Mouse (Mus musculus) lung, embryonic 16.5 days (tissue): ENCODE measurements at regions not wholly inside any gene's neighbourhood (a gene's known extent, or its start where the extent isn't known, plus 50 kb on each side); places are given as distances from the start of the nearest gene placed in this dataset.

Experiments
- ATAC-seq: fragments of 200-750 bp; cut with Nextera tagmentation; 2 replicates; pipeline ENCODE4 v1.8.0; 2017; ENCODE audit warnings: low read depth, mild to moderate bottlenecking, moderate library complexity
- H3K27ac ChIP-seq: fragments of 300-500 bp; sonication (generic); 2 replicates; pipeline ENCODE4 v1.5.1; 2014; ENCODE audit warnings: mild to moderate bottlenecking, control low read depth, low read length
- H3K27me3 ChIP-seq: fragments of 300-500 bp; sonication (generic); 2 replicates; pipeline ENCODE4 v1.6.1; 2014; ENCODE audit warnings: low read depth, low read length, mixed read lengths; ENCODE audit not compliant: control insufficient read depth, insufficient read depth
- H3K36me3 ChIP-seq: fragments of 300-500 bp; sonication (generic); 2 replicates; pipeline ENCODE4 v1.6.1; 2014; ENCODE audit warnings: low read length; ENCODE audit not compliant: control insufficient read depth, insufficient read depth
- H3K4me1 ChIP-seq: fragments of 300-500 bp; sonication (generic); replicated peaks from 2 replicates; pipeline ENCODE4 v1.6.1; 2014; ENCODE audit warnings: low read length, mixed read lengths; ENCODE audit not compliant: control insufficient read depth, insufficient read depth
- H3K4me2 ChIP-seq: fragments of 300-500 bp; sonication (generic); 2 replicates; pipeline ENCODE4 v1.6.1; 2014; ENCODE audit warnings: low read depth, low read length, control low read depth
- H3K4me3 ChIP-seq: fragments of 300-500 bp; sonication (generic); 2 replicates; pipeline ENCODE4 v1.5.1; 2014; ENCODE audit warnings: mild to moderate bottlenecking, low read length, control low read depth
- H3K9ac ChIP-seq: fragments of 300-500 bp; sonication (generic); 2 replicates; pipeline ENCODE4 v1.6.1; 2014; ENCODE audit warnings: low read length, control low read depth
- H3K9me3 ChIP-seq: fragments of 300-500 bp; sonication (generic); 2 replicates; pipeline ENCODE4 v1.6.1; 2016; ENCODE audit warnings: low read length; ENCODE audit not compliant: control insufficient read depth
- WGBS: fragments of 180-500 bp; shearing (Covaris S2); extraction: QIAGEN DNeasy Blood & Tissue Kit; methylation state at CpG from one replicate; pipeline ENCODE4 v1.1.7; 2014; 5-methylcytosine and 5-hydroxymethylcytosine counted together

- Histone ChIP-seq H3K4me2 (no peak overlapping the region), H3K4me3 (no peak overlapping the region), H3K9me3 (no peaks in the 10 kb centered on the region), H3K4me1 (peaks cover 3% of the 10 kb centered on the region), H3K27ac (no peak overlapping the region), H3K27me3 (no peaks in the 10 kb centered on the region), H3K36me3 (no peaks in the 10 kb centered on the region), H3K9ac (no peak overlapping the region)
- WGBS, result 59% methylated on average over 4 of the region's 4 CpGs
- ATAC-seq, result no peak
Observed at GRCm38 (mm10) chr7:72510116-72510515, 203.7 kb upstream of the Mctp2 start.

GRCm38 (mm10) chr7:72513446-72513845 is 207.0 kb upstream of the Mctp2 start:
- Histone ChIP-seq H3K4me2 (no peak overlapping the region), H3K4me1 (peaks cover 2% of the 10 kb centered on the region; the same call in 1 of the 2 replicates), H3K9ac (no peak overlapping the region), H3K9me3 (no peaks in the 10 kb centered on the region), H3K4me3 (no peak overlapping the region), H3K27ac (no peak overlapping the region), H3K36me3 (no peaks in the 10 kb centered on the region), H3K27me3 (no peaks in the 10 kb centered on the region)
- WGBS, result 75% methylated on average over 4 of the region's 4 CpGs
- no peak for ATAC-seq

GRCm38 (mm10) chr7:72514851-72515250 is 208.4 kb upstream of the Mctp2 start:
- no peaks in the 10 kb centered on the region for H3K9me3 ChIP-seq
- ATAC-seq, result no peak
- H3K4me2 ChIP-seq, result no peak overlapping the region
- H3K27me3 ChIP-seq, result no peaks in the 10 kb centered on the region
- H3K4me3 ChIP-seq, result no peak overlapping the region
- no peak overlapping the region for H3K27ac ChIP-seq
- H3K4me1 ChIP-seq, result peaks cover 4% of the 10 kb centered on the region; the same call in 1 of the 2 replicates
- WGBS, result 80% methylated on average over 2 of the region's 2 CpGs
- H3K36me3 ChIP-seq, result no peaks in the 10 kb centered on the region
- no peak overlapping the region for H3K9ac ChIP-seq

DNA sequence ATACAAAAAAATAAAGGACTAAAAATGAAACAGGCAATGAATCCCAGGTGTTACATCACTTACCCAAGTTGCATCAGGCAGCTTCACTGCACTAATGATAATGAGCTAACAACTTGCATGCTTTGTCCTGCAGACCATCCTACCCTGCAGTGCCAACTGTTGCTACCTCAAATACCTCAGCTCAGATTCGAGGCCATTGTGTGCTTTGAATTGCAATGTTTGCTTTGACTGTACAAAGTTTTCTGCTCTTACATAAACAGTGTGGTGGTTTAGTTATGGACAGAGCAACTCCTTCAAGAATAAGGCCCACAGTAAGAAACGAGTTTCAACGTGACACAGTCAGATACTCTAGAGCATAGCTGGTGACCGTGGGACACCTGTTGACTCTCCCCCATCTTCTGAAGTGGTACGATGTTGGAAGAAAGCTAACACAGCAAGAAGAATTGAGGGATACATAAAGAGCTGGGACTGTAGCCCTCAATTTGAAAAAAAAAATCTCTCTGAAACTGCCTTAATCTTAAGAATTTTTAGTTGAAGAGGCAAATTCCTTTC is 212.1 kb upstream of the Mctp2 start:
- Histone ChIP-seq H3K27ac (peak overlapping the region; percentile 57), H3K36me3 (no peaks in the 10 kb centered on the region), H3K27me3 (no peaks in the 10 kb centered on the region), H3K4me1 (peaks cover 4% of the 10 kb centered on the region; the same call in 1 of the 2 replicates), H3K9ac (no peak overlapping the region), H3K4me2 (no peak overlapping the region), H3K9me3 (no peaks in the 10 kb centered on the region), H3K4me3 (no peak overlapping the region)
- WGBS, result 37% methylated on average over 5 of the region's 5 CpGs
- ATAC-seq, result peak; percentile 62

DNA sequence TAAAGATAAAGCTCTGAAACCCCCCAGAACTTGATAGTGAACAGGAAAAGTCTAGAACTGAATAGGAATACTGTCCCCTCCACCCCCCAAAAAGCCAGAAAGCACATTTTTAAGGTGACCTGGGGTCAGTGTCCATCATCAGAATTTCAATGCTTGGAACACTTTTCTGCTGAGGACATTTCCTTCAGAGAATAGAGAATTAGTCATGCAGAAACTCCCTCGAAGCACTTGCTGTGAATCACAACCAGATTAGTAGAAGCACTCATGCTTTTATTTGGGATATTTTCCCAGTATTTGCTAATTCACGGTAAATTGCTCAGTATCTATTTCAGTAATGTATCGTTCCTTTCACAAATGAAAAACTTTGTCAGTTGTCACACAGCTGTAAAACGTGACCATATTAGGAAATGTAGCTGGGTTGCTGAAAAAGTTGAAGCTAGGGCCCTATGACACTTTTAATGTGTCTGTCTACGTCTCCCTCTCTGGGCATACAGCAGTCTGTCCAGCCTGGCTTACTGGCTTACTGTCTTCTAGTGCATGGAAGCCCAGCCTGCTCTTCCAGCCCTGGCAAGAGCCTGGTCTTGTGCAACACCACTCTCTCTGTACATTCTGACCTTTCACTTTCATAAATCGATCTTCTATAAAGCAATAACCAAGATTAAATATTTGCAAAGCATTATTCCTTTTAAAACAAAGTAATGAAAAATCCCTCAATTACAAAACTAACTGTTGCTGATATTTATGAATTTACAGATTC is 213.1 kb upstream of the Mctp2 start:
- 36% methylated on average over 6 of the region's 6 CpGs for WGBS
- Histone ChIP-seq H3K4me1 (peaks cover 4% of the 10 kb centered on the region; the same call in 1 of the 2 replicates), H3K4me2 (no peak overlapping the region), H3K36me3 (no peaks in the 10 kb centered on the region), H3K27ac (peak overlapping the region; percentile 57), H3K9me3 (no peaks in the 10 kb centered on the region), H3K27me3 (no peaks in the 10 kb centered on the region), H3K9ac (no peak overlapping the region), H3K4me3 (no peak overlapping the region)
- ATAC-seq, result 0 out of 2 replicates have a peak, but pooled peaks have one; percentile 49

DNA sequence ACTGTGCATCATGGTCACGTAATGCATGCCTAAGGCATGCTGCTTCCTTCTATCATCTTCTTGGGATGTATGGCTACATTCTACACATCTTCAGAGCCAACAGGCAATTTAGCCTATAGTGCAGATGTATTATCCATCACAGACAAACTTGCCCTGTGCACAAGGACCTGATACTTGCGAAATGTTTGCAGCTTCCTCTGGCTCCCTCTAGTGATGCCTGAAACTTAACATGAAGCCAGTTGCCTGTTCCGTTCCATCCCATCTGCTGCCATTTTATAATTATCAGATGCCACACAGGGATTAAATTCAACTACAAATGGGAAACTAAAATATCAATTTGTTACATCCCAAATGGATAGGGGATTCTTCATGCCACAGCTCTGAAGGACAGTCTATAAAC is 222.5 kb upstream of the Mctp2 start:
- no peak for ATAC-seq
- H3K4me2 ChIP-seq, result no peak overlapping the region
- no peaks in the 10 kb centered on the region for H3K36me3 ChIP-seq
- no peak overlapping the region for H3K27ac ChIP-seq
- no peaks in the 10 kb centered on the region for H3K9me3 ChIP-seq
- no peaks in the 10 kb centered on the region for H3K27me3 ChIP-seq
- no peak overlapping the region for H3K4me3 ChIP-seq
- H3K4me1 ChIP-seq, result no peaks in the 10 kb centered on the region
- WGBS, result 77% methylated on average over 3 of the region's 3 CpGs
- H3K9ac ChIP-seq, result no peak overlapping the region

DNA sequence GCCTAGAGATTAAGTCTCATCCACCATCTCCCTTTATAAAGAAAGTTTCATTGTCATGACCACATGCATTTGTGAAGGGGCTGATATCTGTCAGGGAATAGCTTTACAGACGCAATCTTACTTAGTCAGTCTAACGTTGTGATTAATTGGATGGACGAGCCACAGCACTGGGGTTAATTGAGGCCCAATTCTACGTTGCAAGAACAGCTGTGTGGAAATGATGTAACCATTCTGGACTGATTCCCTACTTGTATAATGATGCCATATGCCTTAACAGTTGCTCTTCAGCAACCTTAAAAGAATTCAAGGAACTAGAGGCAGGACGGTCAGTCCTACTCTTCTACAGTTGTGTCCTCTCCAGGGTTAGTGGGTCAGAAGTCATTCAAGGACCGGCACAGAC is 231.9 kb upstream of the Mctp2 start:
- ATAC-seq, result no peak
- Histone ChIP-seq H3K4me3 (no peak overlapping the region), H3K9ac (no peak overlapping the region), H3K27ac (no peak overlapping the region), H3K9me3 (no peaks in the 10 kb centered on the region), H3K4me2 (no peak overlapping the region), H3K36me3 (no peaks in the 10 kb centered on the region), H3K27me3 (no peaks in the 10 kb centered on the region), H3K4me1 (peaks cover 2% of the 10 kb centered on the region; the same call in 1 of the 2 replicates)
- WGBS, result 65% methylated on average over 6 of the region's 6 CpGs

DNA sequence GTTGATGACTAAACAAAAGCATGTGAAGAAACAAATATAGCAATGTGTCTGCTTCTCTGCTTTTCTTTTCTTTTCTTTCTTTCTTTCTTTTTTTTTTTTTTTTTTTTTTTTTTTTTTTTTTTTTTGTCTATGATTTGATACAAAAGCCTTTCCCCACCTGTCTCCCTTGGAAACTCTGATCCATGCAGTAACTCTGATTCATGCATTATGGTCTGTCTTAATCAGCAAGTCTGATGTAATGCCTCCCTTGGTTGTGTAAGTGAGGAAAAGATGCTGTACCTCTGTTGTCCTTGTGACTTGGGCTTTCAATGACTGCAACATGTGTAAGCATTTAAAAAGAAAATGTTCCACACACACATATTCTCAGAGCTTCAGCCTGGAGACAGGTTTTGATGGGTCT is 233.5 kb upstream of the Mctp2 start:
- no peaks in the 10 kb centered on the region for H3K9me3 ChIP-seq

DNA sequence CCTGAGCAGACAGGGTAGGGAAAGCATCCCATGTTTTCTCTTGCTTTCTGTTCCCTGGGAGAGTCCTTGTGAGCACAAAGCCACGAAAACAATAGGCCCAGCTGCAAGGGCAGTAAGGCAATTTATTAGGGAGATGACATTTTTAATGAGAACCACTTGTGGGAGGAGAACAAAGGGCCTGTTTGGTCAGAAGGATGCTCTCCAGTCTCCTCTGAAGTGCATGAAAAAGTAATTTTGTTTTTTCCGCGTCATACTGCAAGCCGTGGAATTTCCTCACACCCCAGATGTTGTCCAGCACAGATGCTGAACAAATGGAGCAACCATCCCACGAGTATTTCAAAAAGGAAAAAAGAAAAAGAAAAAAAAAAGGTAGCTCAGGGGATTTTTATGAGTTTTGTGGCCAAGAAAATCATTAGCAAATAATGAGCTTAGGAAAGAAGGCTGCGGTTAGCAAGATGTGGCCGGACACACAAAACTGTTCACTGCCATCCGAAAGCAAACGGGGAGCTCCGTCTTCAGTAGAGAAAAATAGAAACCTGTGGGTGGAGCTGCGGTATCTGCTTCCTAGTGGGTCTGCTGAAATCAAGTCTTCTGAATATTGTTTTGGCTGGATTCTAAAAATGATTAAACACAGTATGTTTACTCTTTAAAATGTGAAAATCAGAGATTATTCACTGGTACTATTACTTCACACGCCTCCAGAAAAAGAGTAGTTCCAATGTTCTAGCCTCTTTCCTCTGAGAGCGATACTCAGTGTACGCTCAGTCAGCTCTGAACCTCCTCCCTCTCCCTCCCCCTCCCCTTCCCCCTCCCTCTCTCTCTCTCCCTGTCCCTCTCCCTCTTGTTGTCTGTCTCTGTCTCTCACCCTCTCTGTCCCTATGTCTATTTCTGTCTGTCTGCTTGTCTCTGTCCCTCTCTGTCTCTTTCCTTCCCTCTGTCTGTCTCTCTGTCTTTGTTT is 235.4 kb upstream of the Mctp2 start:
- WGBS, result 35% methylated on average over 14 of the region's 14 CpGs

More for the DNA sequence above, 233.5 kb upstream of the Mctp2 start:
- no peak overlapping the region for H3K4me3 ChIP-seq
- H3K4me2 ChIP-seq, result no peak overlapping the region
- H3K27me3 ChIP-seq, result no peaks in the 10 kb centered on the region
- no peak overlapping the region for H3K9ac ChIP-seq
- ATAC-seq, result no peak
- peaks cover 5% of the 10 kb centered on the region for H3K4me1 ChIP-seq
- no peak overlapping the region for H3K27ac ChIP-seq
- H3K36me3 ChIP-seq, result no peaks in the 10 kb centered on the region

More for the DNA sequence above, 235.4 kb upstream of the Mctp2 start:
- no peaks in the 10 kb centered on the region for H3K27me3 ChIP-seq
- peak; percentile 66 for ATAC-seq
- no peak overlapping the region for H3K27ac ChIP-seq
- H3K9me3 ChIP-seq, result no peaks in the 10 kb centered on the region
- H3K4me1 ChIP-seq, result peaks cover 5% of the 10 kb centered on the region
- no peak overlapping the region for H3K4me3 ChIP-seq
- no peak overlapping the region for H3K9ac ChIP-seq
- H3K36me3 ChIP-seq, result no peaks in the 10 kb centered on the region
- peak overlapping the region; percentile 9 for H3K4me2 ChIP-seq
